Mouse (Mus musculus) kidney, adult 11 months (tissue): ENCODE data around the gene Phc3.

ENCODE experiments used
- DNase-seq: peaks from one replicate; pipeline ENCODE4 v3.0.0; 2022

Gene Phc3

GRCm38 (mm10) chr3:30969104-30969581 lies at the start of gene Phc3:
Phc3 (minus strand) TSS chr3:30969415.
- peak; percentile 89 for DNase-seq

DNA sequence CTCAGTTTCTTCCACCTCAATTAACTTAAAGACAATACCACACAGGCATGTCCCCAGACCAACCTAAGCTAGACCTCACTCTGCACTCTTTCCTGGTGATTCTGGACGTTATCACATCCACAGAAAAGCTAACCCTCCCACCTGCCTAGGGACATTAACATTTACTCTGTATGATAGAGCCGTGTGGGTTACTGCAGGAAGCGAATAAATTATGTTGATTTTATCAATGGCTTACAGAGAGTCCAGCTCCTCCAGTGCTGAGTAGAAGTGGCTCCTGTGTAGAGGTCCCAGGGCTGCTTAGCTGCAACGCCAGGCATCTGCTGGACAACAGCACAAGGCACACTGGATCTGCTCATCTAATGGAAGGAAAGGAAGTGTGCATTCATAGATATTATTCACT lies 48.4 kb upstream of the Phc3 start:
- no peak for DNase-seq

GRCm38 (mm10) chr3:31016594-31017196 lies 47.5 kb upstream of the Phc3 start:
- no peak for DNase-seq

DNA sequence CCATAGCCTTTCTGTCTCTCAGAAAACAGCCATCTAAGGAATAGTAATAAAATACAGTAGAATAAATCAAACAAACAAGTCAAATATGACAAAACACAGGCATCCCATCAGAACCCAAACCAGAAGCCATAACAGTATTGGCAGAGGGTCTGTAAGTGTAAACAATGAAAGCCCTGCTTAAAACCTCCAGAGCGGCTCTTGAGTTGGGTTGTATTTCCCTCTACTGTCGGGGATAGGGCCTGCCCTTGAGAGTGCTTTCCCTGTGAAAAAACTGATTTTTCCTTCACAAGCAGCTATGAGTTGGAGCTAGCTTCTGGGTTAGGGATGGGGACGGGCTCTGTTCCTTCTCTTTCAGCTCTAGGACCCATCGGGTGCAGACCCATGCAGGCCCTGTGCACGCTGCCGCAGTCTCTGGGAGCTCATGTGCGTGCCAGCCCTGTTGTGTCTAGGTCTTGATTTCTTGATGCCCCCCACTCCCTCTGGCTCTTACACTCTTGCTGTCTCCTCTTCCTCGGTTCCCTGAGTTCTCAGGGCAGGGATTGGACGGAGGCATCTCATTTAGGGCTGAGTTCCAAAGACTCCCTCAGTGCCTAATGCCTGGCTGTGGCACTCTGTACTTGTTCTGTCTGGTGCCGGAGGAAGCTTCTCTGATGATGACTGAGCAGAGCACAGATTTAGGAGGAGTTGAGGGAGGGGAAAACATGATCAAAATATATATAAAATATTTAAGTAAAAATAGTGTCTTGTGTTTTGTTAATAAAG lies 46.6 kb upstream of the Phc3 start:
- no peak for DNase-seq

GRCm38 (mm10) chr3:31014374-31014773 lies 45.2 kb upstream of the Phc3 start:
- DNase-seq = no peak

- no peak for DNase-seq
These were observed 35.4 kb upstream of the Phc3 start for GRCm38 (mm10) chr3:31004320-31005209.

DNA sequence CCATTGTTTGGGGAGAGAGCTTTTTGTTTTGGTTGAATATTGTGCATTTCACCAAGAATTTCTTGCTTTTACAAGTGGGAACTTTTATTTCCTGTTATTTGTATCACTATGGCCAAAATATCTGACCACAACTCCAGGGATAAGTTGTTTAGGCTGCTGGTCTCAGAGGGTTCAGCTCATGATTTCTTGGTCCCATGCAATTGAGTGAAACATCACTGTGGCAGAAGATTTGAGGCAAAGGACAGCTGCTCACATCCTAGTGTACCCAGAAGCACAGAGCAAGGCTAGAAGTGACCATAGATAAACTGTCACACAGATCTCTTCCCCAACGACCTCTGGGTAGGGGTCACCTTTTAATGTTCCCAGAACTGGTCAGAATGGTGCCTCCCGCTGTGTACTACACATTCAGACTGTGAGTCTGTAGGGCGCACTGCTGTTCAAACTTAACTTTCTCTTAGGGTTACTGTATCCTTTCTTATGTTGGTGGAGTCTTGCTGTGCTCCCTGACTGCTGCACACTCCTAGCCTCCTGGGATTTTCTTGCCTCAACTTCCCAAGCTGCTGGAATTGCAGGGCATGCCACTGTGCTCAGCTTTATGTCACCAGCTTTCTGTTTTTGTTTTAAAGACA lies 31.9 kb upstream of the Phc3 start:
- no peak for DNase-seq

DNA sequence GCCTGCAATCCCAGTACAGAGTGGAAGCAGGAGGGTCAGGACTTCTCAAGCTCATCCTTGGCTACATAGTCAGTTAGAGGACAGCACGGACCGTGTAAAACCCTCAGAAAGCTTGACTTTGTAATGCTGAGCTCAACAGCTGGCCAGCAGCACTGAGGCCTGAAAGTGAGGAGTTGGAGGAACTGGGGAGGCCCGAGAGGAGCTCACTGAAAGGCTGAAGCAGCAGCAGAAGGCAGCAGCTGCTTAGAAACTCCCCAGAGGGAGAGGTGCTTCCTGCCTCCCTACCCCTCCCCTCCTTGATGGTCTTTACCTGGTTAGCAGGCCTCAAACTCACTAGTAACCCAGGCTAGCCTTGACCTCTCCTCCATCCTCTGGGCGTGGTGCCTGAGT lies 30.8 kb upstream of the Phc3 start:
- DNase-seq = no peak

DNA sequence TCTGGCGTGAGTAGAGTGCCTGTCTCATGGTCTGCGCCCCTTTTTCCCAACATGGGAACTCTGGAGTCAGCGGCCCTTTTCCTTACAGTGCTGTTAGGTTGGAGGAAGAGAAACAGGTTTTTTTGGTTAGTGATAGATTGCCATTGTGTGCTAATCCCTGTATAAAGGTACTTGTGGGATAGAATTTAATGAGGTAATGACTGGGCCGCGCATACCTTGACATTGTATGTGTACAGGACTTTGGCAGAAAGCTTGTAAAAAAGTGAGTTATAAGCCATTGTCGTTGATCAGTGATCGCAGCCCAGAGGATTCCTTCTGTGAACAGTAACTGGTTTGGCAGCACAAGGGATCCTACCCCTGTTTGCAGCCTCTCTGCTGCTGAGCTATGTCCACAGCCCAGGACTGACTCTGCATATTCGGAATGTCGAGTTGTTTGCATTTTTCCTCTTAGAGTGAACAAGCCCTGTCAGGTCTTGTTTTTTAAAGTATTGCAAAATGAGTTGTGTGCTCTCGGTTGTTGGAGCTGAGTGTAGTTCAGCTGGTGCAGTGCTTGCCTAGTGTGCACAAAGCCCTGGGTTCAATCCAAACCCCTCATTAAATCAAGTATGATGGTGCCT lies 30.3 kb upstream of the Phc3 start:
- no peak for DNase-seq

- no peak for DNase-seq
These were observed 27.4 kb upstream of the Phc3 start for GRCm38 (mm10) chr3:30996688-30997014.

DNA sequence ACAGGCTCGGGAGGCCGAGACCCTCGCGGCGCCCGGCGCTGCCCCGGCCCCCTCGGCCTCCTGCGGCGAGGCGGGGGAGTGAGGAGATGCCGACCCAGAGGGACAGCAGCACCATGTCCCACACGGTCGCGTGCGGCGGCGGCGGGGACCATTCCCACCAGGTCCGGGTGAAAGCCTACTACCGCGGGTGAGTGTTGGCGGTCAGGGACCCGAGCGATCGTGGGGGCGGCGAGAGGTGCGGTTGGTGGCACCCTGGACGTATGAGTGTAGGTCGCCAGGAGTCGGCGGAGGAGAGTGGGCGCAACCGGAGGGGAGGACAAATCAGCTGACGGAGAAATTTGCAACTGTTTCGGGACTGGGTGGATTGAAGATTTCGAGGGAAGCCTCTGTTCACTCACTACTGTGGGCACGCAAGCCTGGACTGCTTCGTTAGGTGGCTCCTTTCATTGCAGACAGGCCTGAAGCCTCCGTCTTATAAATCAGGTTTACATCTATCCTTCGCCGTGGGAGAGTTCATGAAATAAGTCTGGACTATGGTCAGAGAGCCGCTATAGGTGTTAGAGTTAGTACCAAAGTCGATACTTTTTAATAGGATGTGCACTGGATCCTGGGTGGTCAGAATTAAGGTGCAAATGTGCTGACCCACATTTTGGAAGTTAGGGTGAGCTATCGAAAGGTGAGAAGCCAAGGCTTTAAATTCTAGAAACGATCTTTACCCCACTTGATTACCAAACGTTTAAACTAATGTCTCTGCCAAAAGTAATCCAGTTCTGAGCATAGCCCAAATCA lies 26.9 kb upstream of the Phc3 start:
- DNase-seq = no peak

GRCm38 (mm10) chr3:30995283-30995898 lies 26.2 kb upstream of the Phc3 start, which contains the start of gene Prkci:
Prkci (plus strand) TSS chr3:30995747.
- DNase-seq = peak; percentile 91

GRCm38 (mm10) chr3:30994859-30995258 lies 25.6 kb upstream of the Phc3 start:
- no peak for DNase-seq

DNA sequence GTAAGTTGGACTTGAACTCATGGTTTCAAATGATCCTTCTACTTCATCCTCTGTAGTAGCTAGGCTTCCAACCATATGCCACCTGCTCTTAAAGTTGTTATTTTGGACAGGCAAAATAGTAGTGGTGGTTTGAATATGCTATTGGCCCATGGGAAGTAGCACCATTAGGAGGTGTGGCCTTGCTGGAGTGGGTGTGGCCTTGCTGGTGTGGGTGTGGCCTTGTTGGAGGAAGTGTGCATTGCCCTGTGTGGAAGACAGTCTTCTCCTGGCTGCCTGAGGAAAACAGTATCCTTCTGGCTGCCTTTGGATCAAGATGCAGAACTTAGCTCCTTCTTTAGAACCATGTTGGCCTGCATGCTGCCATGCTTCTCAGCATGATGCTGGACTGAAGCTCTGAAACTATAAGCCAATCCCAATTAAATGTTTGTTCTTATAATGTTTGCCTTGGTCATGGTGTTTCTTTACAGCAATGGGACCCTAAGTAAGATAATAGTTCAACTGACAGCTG lies 23.9 kb upstream of the Phc3 start:
- DNase-seq = no peak

GRCm38 (mm10) chr3:30992161-30992560 lies 22.9 kb upstream of the Phc3 start:
- DNase-seq = no peak

GRCm38 (mm10) chr3:30987396-30988318 lies 18.4 kb upstream of the Phc3 start:
- no peak for DNase-seq

- no peak for DNase-seq
These were observed 13.8 kb upstream of the Phc3 start for GRCm38 (mm10) chr3:30982924-30983536.

DNA sequence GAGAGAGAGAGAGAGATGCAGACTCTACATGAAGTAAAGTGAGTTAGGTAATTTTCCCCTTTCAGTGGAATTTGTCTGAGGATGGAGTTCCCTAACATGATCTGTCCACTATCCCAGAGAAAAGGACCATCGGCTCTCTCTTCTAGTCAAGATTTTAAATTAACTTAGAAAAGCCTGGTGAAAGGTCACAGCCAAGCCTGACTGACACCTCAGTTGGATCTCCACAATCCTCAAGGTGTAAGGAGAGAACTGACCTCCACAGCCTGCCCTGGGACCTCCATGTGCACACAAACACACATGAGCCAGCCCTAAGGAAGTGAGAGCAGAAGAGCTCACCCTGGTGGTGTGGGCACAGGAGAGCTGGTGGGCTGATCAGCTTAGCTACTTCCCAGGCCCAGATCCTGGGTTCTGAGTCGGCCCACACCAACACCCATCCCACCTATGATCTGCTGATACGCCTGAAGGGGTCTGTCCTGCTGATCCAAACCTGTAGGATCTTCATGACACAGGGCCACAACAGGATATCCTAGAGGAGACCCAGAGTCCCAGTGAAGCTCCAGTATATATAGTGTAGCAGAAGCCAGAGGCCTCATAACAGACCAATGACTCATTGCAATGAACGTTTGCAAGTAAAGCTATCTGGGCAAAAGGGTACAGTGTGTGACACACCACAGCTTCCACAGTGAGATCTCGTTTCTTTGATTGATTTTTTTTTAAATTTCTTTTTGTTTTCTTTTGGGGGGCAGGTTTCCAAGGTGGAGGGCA lies 12.6 kb upstream of the Phc3 start:
- DNase-seq = no peak
